22 mouse cellular contexts compared by ENCODE assay signal in genomic region chr10:44062981-44063380, GRCm38 (mm10).
A peak's percentile ranks its signal among the peaks of the same experiment; 100 is the strongest.
DNase-seq lines count a peak whose midpoint lies in the region; ATAC-seq and TF ChIP-seq lines count a peak whose summit lies in the region.
"Had no signal": no experiment of that assay in that cellular context is flagged by ENCODE, and none has a peak within 500 bp of the region (broad histone marks: within the 10 kb centered on the region; RNA-seq: fewer than 3 reads in every experiment).

No protein-coding gene starts in this region.

- no peak for ATAC-seq in midbrain, embryonic 11.5 days (ENCODE audit: low FRiP score)
- no peak for ATAC-seq in midbrain, postnatal 0 days (ENCODE audit: low FRiP score)
- ATAC-seq: activated CD4-positive, CD25-positive, alpha-beta regulatory T cell, adult 4 months; CD4-positive, CD25-positive, alpha-beta regulatory T cell, adult 4 months; Patski had no signal

- no peak overlapping the region for H3K9ac ChIP-seq in midbrain, embryonic 11.5 days (ENCODE audit: low read length)
- H3K9ac ChIP-seq in midbrain, postnatal 0 days (replicated peaks; ENCODE audit: low read length, poor library complexity, severe bottlenecking), result no peak overlapping the region

- H3K27me3 ChIP-seq in midbrain, embryonic 11.5 days (ENCODE audit: control insufficient read depth, insufficient read depth, low read length), result no peaks in the 10 kb centered on the region
- no peaks in the 10 kb centered on the region for H3K27me3 ChIP-seq in midbrain, postnatal 0 days (ENCODE audit: insufficient read depth, low read length)
- H3K27me3 ChIP-seq: CH12.LX, Patski had no signal

- intact Hi-C loops in heart, postnatal 25 days (cut with DNase I), result no loop called here

- no peak overlapping the region for H3K4me3 ChIP-seq in midbrain, embryonic 11.5 days (ENCODE audit: low read depth, low read length)
- H3K4me3 ChIP-seq in midbrain, postnatal 0 days (ENCODE audit: low read depth, low read length), result no peak overlapping the region

- 93% methylated on average over 4 of the region's 4 CpGs for WGBS in midbrain, embryonic 11.5 days
- 96% methylated on average over 4 of the region's 4 CpGs for WGBS in midbrain, postnatal 0 days

- no peak for TF ChIP-seq CTCF in midbrain, postnatal 0 days (IDR thresholded peaks at IDR 0.05)

- H3K4me1 ChIP-seq in midbrain, embryonic 11.5 days (ENCODE audit: control insufficient read depth, insufficient read depth, low read length), result no peaks in the 10 kb centered on the region
- H3K4me1 ChIP-seq in midbrain, postnatal 0 days (ENCODE audit: insufficient read depth, low read length), result no peaks in the 10 kb centered on the region

- H3K36me3 ChIP-seq in midbrain, embryonic 11.5 days (ENCODE audit: control insufficient read depth, insufficient read depth, low read length), result no peaks in the 10 kb centered on the region
- H3K36me3 ChIP-seq in midbrain, postnatal 0 days (ENCODE audit: insufficient read depth, low read length), result no peaks in the 10 kb centered on the region
- H3K36me3 ChIP-seq: G1E had no signal

- no peaks in the 10 kb centered on the region for H3K9me3 ChIP-seq in midbrain, embryonic 11.5 days (ENCODE audit: control insufficient read depth, low read length)
- no peaks in the 10 kb centered on the region for H3K9me3 ChIP-seq in midbrain, postnatal 0 days (ENCODE audit: low read length)
- H3K9me3 ChIP-seq: G1E had no signal

- no peak overlapping the region for H3K27ac ChIP-seq in midbrain, embryonic 11.5 days (ENCODE audit: low read depth, low read length)
- H3K27ac ChIP-seq in midbrain, postnatal 0 days (ENCODE audit: low read depth, low read length), result no peak overlapping the region

- peak; percentile 68 for DNase-seq in heart, adult 11 months
- no peak for DNase-seq in heart, postnatal 25 days (ENCODE audit: low spot score)
- DNase-seq in midbrain, embryonic 11.5 days (ENCODE audit: low spot score, missing footprints), result peak; percentile 62
- DNase-seq in midbrain, postnatal 0 days (ENCODE audit: low spot score), result no peak
- peak; percentile 57 for DNase-seq in adipocyte (ENCODE audit: low spot score)
- DNase-seq in cerebellum, adult 11-12 months, result no peak
- DNase-seq: adrenal gland, adult 2 months; adrenal gland, adult 8-10 months; adrenal gland, postnatal 10 days; adrenal gland, postnatal 14 days; adrenal gland, postnatal 25 days; adrenal gland, postnatal 36 days; B cell, adult 2 months; cerebellum, adult 11 months; cerebellum, adult 18-20 months; cerebellum, adult 2 months; cerebellum, adult 8-10 months had no signal

- H3K4me2 ChIP-seq in midbrain, embryonic 11.5 days, result no peak overlapping the region
- no peak overlapping the region for H3K4me2 ChIP-seq in midbrain, postnatal 0 days (ENCODE audit: low read depth, low read length, poor library complexity, severe bottlenecking)

Comparison
In these comparisons a context has a peak if more than half of its experiments do, and no peak if none do; other contexts are left out.
1. DNase-seq: peak in heart, adult 11 months (single experiment), midbrain, embryonic 11.5 days (single experiment) and adipocyte (single experiment); none in heart, postnatal 25 days (single experiment), midbrain, postnatal 0 days (single experiment) and cerebellum, adult 11-12 months (single experiment).